Mouse (Mus musculus) embryonic facial prominence, embryonic 12.5 days (tissue): ENCODE results near the gene Irx1. TPM values are rescaled to one million over a fixed set of nuclear protein-coding genes. Genes with fewer than 3 reads are reported as not detected.

Experiments used
- ATAC-seq: fragments of 200-750 bp; cut with Nextera tagmentation; 2 replicates; pipeline ENCODE4 v1.8.0; 2017; ENCODE audit not compliant: insufficient number of reproducible peaks, insufficient read depth, low FRiP score, low TSS enrichment
- H3K27ac ChIP-seq: fragments of 300-500 bp; sonication (generic); 2 replicates; pipeline ENCODE4 v1.5.1; 2016; ENCODE audit warnings: mild to moderate bottlenecking
- H3K27me3 ChIP-seq: fragments of 300-500 bp; sonication (generic); 2 replicates; pipeline ENCODE4 v1.6.1; 2016; ENCODE audit warnings: mild to moderate bottlenecking, moderate library complexity
- H3K36me3 ChIP-seq: fragments of 300-500 bp; sonication (generic); 2 replicates; pipeline ENCODE4 v1.6.1; 2016; ENCODE audit warnings: mild to moderate bottlenecking
- H3K4me1 ChIP-seq: fragments of 300-500 bp; sonication (generic); 2 replicates; pipeline ENCODE4 v1.6.1; 2016
- H3K4me2 ChIP-seq: fragments of 300-500 bp; sonication (generic); replicated peaks from 2 replicates; pipeline ENCODE4 v1.6.1; 2016; ENCODE audit warnings: mild to moderate bottlenecking, moderate library complexity
- H3K4me3 ChIP-seq: fragments of 300-500 bp; sonication (generic); 2 replicates; pipeline ENCODE4 v1.5.1; 2016; ENCODE audit warnings: mild to moderate bottlenecking
- H3K9ac ChIP-seq: fragments of 300-500 bp; sonication (generic); 2 replicates; pipeline ENCODE4 v1.6.1; 2016; ENCODE audit warnings: mild to moderate bottlenecking, moderate library complexity
- H3K9me3 ChIP-seq: fragments of 300-500 bp; sonication (generic); 2 replicates; pipeline ENCODE4 v1.6.1; 2016; ENCODE audit warnings: mild to moderate bottlenecking, moderate library complexity
- WGBS: fragments of 180-500 bp; shearing (Covaris S2); methylation state at CpG from one replicate; pipeline ENCODE4 v1.1.7; 2016; 5-methylcytosine and 5-hydroxymethylcytosine counted together
- polyA plus RNA-seq: library from polyadenylated mRNA; unstranded; fragments of >200 nt; fragmentation: Nextera tagmentation; extraction: Ambion mirVana; gene quantifications from 2 replicates; pipeline ENCODE4 v1.2.1, GENCODE M21; 2016

Irx1 gene
- 5.7 TPM in 2 replicates for polyA plus RNA-seq

DNA sequence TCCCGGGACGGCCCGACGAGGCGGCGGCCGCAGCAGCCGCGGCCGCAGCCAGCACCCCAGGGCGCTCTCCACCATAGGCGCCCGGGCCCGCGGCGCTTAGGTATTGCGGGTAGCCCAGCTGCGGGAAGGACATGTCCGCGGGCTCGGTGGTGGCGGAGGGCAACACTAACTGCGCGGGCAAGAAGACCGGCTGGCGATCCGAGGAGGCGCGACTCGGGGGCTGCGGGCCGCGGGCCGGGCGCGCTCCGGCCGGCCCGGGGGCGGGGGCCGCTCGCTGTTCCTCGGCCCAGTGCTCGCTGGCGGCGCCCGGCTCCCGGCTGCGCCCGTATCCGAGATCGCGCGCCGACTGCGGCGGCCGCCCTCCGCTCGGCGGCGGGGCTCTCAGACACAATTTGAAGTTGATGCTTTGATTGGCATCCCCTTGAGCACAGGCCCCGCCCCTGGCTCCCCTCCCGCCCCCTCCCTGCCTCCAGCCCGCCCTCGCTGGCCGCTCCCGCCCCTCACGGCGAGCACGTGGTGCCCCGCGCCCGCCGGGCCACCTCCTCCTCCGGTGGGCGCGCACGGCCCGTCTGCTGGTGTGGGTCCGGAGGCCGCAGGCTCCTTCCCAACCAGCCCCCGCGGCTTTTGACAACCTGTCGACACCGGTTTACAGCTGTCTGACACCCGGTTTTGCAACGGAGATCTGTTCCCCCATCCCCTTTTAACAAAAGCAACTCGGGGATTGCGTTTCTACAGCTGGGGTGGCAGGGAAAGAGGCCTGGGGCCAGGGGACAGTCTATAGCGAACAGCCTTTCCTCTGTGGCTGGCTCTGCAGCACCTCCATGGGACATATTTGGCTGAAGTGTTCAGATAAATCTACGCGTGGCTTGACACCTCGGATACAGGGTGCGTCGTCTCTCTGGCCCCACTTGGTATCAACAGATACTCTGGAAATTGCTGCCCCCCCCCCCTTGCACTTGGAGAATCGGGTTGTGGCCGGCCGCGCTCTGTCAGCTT is at the start of gene Irx1:
TSS of gene Irx1 (minus strand) at position 368 of the 996 bp plus-strand sequence.
- H3K27ac ChIP-seq = peak within 1 kb of the TSS; percentile 75
- WGBS = under 1% methylated on average over 82 of the region's 100 CpGs
- no peaks in the 10 kb centered on the region for H3K9me3 ChIP-seq
- no peaks in the 10 kb centered on the region for H3K36me3 ChIP-seq
- H3K4me3 ChIP-seq = peak within 1 kb of the TSS; percentile 56
- peak; percentile 52; the same call in 1 of the 2 replicates for ATAC-seq
- H3K4me1 ChIP-seq = peaks cover 19% of the 10 kb centered on the region
- peak within 1 kb of the TSS; percentile 80 for H3K4me2 ChIP-seq
- H3K27me3 ChIP-seq = peaks cover 76% of the 10 kb centered on the region
- peak within 1 kb of the TSS; percentile 68 for H3K9ac ChIP-seq

DNA sequence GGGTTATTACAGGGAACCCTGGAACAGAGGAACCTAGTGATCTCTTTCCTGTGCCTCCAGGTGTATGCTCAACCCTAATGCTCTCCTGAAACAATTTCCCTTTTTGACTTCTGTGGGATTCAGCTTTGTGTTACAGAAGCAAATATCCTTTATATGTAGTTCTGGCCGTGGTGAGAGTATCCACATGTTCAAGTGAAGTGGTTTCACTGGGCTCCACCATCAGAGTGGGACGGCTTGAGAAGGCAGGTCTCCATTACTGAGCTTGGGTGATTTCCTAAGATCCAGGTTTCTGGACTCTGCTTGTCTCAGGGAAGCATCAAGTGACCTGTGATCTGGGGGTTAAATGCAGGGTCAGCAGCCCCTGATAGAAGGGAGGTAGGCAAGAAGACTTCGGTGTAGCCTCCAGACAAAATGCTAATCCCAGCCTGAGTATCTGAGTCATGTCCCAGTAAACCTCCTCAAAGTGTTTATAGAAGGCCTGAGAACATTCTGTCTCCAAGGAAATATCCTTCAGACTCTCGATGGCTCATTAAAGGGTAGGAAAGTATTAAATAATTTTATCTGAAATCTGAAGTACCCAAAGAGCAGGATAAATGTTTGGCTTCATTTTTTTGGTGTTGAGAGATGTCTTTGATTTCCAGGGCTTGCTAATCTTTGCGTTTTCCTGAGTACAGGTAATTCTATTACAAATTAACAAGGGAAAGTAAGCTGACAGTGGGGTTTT is 16.6 kb upstream of the Irx1 start:
- H3K4me1 ChIP-seq = no peaks in the 10 kb centered on the region
- no peak overlapping the region for H3K4me3 ChIP-seq
- H3K9me3 ChIP-seq = no peaks in the 10 kb centered on the region
- 36% methylated on average over 5 of the region's 5 CpGs for WGBS
- no peak for ATAC-seq
- H3K9ac ChIP-seq = no peak overlapping the region
- H3K27ac ChIP-seq = no peak overlapping the region
- H3K36me3 ChIP-seq = no peaks in the 10 kb centered on the region
- H3K27me3 ChIP-seq = 0 out of 2 replicates have a peak, but pooled peaks cover 2% of the 10 kb centered on the region
- no peak overlapping the region for H3K4me2 ChIP-seq

DNA sequence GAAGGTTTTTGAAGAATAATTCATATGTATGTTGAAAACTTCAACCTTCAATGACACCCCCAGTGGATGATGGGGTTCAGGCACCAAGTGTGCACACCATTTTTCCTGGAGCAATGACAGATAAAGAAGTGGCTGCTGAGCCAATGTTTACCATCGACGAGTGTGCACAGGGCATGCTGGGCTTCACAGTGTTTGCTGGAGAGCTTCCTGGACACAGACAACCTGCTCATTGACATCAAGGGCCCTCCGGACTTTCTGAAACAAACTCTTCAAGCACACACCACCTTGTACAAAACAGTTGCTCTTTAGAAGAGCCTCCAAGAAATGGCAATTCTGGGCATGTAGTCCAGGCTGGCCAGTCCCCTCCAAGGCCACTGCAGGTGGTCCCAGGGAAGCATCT is 12.2 kb upstream of the Irx1 start:
- H3K36me3 ChIP-seq = no peaks in the 10 kb centered on the region
- no peaks in the 10 kb centered on the region for H3K4me1 ChIP-seq
- H3K9ac ChIP-seq = no peak overlapping the region
- H3K4me3 ChIP-seq = no peak overlapping the region
- H3K4me2 ChIP-seq = no peak overlapping the region
- 77% methylated on average over 3 of the region's 3 CpGs for WGBS
- H3K27ac ChIP-seq = no peak overlapping the region
- H3K27me3 ChIP-seq = peaks cover 14% of the 10 kb centered on the region
- no peak for ATAC-seq
- no peaks in the 10 kb centered on the region for H3K9me3 ChIP-seq

DNA sequence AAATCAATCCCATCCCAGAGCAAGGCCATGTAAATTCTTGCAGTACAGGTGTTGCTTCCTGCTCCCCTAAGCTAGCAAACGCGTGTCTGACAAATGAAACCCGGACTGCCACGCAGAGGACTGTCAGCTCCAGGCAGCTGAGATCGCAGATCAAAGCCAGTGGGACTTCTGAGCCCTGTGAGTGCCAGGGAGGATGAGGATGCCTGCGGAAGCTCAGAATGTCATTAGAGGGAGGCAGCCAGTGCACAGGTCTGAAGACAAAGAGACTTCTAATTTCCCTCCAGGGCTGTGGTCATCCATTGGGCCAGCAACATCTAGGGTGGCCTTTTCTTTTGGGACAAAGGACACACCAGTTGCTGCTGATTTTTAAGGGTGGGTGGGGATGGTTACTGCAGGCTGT is 4.8 kb upstream of the Irx1 start:
- H3K4me1 ChIP-seq = peaks cover under 1% of the 10 kb centered on the region; the same call in 1 of the 2 replicates
- no peak overlapping the region for H3K4me3 ChIP-seq
- H3K36me3 ChIP-seq = no peaks in the 10 kb centered on the region
- no peaks in the 10 kb centered on the region for H3K9me3 ChIP-seq
- WGBS = 1% methylated on average over 6 of the region's 6 CpGs
- no peak overlapping the region for H3K27ac ChIP-seq
- H3K4me2 ChIP-seq = no peak overlapping the region
- ATAC-seq = no peak
- no peak overlapping the region for H3K9ac ChIP-seq
- H3K27me3 ChIP-seq = peaks cover 81% of the 10 kb centered on the region

DNA sequence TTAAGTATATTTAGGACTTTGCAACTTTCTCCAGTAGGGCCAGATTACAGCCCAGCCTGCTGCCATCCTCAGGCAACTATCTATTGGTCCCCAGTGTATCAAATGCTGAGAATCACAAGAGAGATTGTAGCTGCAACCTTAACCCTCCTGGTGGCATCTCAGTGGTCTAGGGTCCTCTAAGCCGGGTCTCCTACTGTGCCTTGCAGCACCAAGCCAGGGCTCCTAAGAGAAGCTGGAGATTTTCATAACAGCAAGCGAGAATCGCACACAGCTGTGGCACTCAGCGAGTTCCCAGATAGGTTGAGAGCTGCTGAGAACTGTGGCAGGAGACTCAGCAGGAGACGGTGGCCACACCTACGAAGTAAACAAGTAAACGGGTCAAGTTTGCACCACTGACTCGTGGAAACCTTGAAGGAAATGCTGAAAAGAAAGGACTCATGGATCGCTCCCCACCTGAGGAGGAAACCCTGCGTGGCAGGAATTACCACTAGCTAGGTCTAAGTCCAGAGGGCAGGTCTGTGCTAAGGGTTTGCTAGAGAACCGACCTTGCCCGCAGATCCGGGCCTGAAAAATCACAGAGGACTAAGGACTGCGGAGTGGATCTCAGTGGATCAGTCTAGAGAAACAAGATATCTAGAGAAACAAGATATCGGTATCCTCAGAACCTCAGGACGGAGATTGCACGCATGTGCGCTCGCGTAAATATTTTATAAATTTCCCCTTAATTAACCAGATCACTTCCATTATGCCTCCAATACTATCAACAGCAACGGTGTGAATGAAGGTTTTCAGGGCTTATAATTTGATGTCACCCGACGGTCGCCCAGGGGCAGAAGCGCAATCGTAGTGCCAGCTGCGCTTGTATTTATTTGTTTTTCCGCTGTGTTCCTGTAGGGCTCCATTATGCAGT is 4.1 kb upstream of the Irx1 start:
- H3K27ac ChIP-seq = no peak overlapping the region
- WGBS = 2% methylated on average over 28 of the region's 28 CpGs
- no peak for ATAC-seq
- no peaks in the 10 kb centered on the region for H3K9me3 ChIP-seq
- no peak overlapping the region for H3K4me3 ChIP-seq
- H3K27me3 ChIP-seq = peaks cover 82% of the 10 kb centered on the region
- H3K9ac ChIP-seq = no peak overlapping the region
- no peak overlapping the region for H3K4me2 ChIP-seq
- no peaks in the 10 kb centered on the region for H3K36me3 ChIP-seq
- H3K4me1 ChIP-seq = peaks cover 7% of the 10 kb centered on the region; the same call in 1 of the 2 replicates

DNA sequence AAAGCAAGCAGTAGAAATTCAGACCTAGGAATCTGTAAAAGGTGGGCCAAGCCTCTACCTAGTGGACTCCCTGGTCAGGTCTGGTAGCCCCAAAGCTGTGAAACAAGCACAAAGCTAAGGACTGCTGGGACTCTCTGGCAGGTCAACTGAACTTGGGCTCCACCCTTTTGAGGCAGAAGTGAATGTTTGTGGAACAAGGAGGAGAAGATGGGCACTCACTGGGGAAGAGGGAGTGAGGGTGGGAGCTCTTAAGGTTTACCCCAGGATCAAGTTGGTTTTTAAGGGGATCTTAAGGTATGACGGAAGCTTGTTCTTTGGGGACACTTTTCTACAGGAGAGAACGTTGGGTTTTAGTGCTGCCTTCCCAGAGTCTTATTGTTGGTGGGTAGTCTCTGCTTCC is 3.1 kb upstream of the Irx1 start:
- WGBS = 15% methylated on average over 2 of the region's 2 CpGs
- ATAC-seq = no peak

DNA sequence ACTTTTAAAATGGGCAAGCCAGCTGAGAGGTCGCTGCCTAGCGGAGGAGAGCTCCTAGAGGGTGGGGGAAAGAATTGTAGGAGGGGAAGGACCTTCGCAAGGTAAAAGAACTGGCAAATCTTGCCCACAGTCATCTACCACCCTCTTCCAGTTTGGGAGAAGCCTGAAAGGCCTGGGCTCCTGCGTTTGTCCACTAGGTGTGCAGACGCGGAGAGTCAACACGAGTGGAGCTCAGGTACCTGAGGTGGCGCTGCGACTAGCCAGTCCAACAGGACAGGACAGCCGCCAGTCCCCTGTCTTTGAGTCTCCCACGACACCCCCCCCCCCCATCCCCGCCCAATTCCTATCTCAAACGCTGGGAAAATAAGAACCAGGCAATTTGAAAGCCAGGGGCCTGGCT is 843 bp upstream of the Irx1 start:
- H3K4me1 ChIP-seq = peaks cover 15% of the 10 kb centered on the region
- H3K4me3 ChIP-seq = peak overlapping the region; percentile 56
- H3K9ac ChIP-seq = no peak overlapping the region
- under 1% methylated on average over 13 of the region's 13 CpGs for WGBS
- H3K4me2 ChIP-seq = peak overlapping the region; percentile 80
- ATAC-seq = no peak
- no peak overlapping the region for H3K27ac ChIP-seq
- H3K27me3 ChIP-seq = peaks cover 75% of the 10 kb centered on the region
- no peaks in the 10 kb centered on the region for H3K9me3 ChIP-seq
- no peaks in the 10 kb centered on the region for H3K36me3 ChIP-seq

More for the DNA sequence above, 3.1 kb upstream of the Irx1 start:
- peaks cover 79% of the 10 kb centered on the region for H3K27me3 ChIP-seq
- H3K4me1 ChIP-seq = peaks cover 8% of the 10 kb centered on the region; the same call in 1 of the 2 replicates
- no peak overlapping the region for H3K9ac ChIP-seq
- H3K4me2 ChIP-seq = no peak overlapping the region
- no peaks in the 10 kb centered on the region for H3K9me3 ChIP-seq
- H3K27ac ChIP-seq = no peak overlapping the region
- H3K4me3 ChIP-seq = no peak overlapping the region
- no peaks in the 10 kb centered on the region for H3K36me3 ChIP-seq

DNA sequence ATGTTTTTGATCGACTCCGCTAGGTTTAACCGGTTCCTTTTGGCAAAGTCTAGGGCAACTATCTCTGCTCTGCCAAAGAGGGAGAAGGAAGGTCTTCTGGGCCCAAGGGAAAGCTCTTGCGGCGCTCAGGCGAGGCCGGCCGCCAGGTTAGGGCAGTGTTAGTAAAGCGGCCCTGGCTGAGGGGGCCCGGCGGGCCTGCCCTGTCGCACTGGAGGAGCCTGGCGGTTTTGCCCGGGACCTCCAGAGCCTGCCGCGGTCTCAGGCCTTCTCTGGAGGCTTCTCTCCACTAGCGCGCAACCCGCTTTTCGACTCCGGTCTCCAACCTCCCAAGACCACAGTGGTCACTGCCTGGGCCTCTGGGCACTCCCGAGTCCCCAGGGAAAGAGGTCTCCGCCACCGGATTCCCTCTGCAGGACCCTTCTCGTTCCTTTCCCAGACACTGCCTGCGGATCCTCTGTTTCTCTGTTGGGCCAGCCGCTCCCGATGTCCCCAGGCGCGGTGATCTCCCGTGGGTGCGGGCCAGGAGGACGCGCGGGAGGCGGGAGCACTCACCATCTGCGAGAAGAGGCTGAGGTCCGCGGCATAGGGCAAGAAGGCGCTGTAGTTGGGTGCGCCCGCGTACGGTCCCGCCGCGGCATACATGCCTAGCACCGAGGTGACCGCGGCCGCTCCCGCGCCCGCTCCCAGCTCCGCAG is 715 bp downstream of the Irx1 start:
- peaks cover 77% of the 10 kb centered on the region for H3K27me3 ChIP-seq
- no peaks in the 10 kb centered on the region for H3K36me3 ChIP-seq
- H3K4me1 ChIP-seq = peaks cover 19% of the 10 kb centered on the region
- H3K9ac ChIP-seq = peak overlapping the region; percentile 68
- peak overlapping the region; percentile 75 for H3K27ac ChIP-seq
- H3K9me3 ChIP-seq = no peaks in the 10 kb centered on the region
- 0 out of 2 replicates have a peak, but pooled peaks have one; percentile 10 for ATAC-seq
- under 1% methylated on average over 55 of the region's 55 CpGs for WGBS
- H3K4me2 ChIP-seq = peak overlapping the region; percentile 80
- H3K4me3 ChIP-seq = peak overlapping the region; percentile 56

DNA sequence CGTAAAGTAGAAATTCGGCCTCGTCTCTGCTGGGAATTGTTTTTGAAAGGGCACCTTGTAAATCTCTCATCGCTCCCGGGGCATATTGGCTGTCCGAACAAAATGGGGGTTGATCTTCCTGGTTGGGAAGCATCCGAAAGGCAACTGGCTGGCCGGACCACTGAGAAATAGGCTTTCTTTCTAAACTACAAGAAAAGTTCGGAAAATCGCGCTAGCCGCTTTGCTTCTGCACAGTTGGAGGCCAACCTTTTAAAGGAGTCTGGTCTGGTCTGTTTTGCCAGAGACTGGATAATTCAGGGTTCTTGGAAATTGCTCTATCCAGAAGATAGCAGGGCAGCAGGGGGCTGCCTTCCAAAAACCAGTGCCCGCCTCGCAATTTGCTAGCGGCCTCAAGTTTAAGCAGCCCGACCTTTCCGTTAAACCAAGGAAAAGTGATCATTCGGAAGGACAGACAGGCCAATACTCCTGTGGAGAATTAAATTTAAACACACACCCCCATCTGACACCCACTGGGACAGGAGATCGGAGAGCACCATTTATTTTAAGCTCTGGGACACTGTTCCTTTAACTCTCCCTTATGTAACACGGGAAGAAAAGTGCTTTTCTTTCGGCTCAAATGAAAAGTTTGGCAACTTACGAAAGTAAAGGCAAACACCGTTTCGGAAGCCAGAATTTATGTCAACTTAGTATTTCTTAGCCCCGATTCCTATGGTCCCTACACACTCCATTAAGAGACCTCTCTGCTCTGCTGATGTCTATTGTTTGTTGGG is 1.4 kb downstream of the Irx1 start:
- under 1% methylated on average over 25 of the region's 25 CpGs for WGBS
- Histone ChIP-seq H3K4me2 (peak overlapping the region; percentile 80), H3K27ac (0 out of 2 replicates have a peak overlapping the region, but pooled peaks have one; percentile 75), H3K9ac (peak overlapping the region; percentile 68), H3K4me1 (peaks cover 19% of the 10 kb centered on the region), H3K27me3 (peaks cover 76% of the 10 kb centered on the region), H3K9me3 (no peaks in the 10 kb centered on the region), H3K4me3 (peak overlapping the region; percentile 56), H3K36me3 (no peaks in the 10 kb centered on the region)
- no peak for ATAC-seq
